Mouse (Mus musculus) frontal cortex, postnatal 14 days (tissue): ENCODE results near the gene Rdh8.

Source experiments
- DNase-seq, 2 experiments: peaks; one replicate each; pipeline ENCODE4 v3.0.0; 2022; ENCODE audit warnings: low spot score in 2 of 2

The Rdh8 gene

DNA sequence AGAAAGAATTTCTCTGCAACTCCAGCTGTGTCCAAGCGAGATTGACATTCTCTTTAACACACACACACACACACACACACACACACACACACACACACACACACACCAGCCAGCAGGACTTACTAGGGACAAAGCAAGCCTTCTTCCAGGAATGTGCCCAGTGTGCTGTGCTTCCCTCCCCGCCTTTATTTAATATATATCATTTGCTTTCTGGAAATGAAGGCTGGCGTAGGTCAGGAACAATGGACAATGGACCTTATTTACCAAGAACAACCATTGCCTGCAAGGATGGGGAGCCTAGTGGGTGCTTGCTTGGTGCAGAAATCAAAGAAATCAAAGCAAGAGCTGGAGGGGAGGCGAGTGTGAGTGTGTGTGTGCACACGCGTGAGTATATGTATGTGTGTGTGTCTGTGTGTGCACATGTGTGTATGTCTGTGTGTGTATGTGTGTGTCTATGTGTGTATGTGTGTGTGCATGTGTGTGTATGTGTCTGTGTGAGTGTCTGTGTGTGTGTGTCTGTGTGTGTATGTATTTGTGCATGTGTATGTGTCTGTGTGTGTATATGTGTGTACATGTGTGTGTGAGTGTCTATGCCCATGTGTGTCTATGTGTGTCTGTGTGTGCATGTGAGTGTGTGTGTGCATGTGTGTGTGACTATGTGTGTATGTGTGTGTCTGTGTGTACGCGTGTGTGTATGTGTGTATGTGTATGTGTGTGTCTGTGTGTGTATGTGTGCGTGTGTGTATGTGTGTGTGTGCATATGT is 19.1 kb downstream of the Rdh8 start:
- no peak for DNase-seq

DNA sequence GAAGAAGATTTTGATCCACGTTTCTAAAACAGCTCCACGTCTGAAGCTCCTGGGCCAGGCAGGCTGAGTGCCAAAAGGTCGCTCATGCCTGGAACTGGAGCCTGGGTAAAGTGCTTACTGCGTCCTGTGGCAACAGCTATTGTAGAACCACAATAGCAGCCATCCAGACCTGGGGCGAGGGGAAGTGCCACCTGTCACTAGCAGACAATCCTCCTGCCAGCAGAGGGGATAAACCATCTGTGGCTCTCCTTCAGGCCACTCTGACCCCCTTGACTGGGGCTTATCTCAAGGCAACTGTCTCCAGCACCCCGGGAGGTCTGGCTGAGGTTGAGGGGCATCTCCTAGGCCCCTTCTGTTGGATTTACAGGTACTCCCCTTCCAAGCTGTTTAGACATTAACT is 20.6 kb downstream of the Rdh8 start:
- DNase-seq: no peak

DNA sequence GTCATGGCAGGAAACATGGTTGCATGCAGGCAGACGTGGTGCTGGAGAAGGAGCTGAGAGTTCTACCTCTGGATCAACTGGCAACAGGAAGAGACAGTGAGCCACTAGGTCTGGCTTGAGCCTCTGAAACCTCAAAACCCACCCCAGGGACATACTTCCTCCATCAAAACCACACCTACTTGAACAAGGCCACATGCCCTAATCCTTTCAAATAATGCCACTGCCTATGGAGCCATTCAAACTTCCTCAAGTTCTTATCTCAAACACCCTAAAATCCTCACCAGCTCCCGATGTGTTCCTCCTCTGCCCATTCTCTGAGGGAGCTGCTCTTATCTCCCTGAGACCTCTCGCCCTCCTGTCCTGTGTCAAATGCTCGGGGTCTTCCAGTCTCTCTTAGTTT is 23.9 kb downstream of the Rdh8 start:
- no peak for DNase-seq

DNA sequence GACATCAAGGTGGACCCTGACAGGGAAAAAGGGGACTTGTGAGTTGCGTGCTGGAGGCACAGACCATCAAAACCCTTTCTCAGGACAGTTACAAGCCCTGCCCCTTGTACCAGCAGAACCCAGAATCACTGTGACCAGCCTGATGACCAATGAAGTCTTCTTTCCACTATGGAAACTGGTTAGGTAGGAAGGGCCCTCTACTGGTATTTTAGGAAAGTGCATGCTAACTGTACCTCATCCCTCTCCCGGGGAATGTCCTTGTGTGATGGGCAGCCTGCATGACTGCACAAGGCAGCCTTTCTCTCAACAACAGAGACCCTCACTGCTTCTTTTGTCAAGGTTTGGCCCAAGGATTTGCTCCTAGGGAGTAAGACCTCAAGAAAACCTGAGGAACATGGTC is 24.4 kb downstream of the Rdh8 start:
- no peak for DNase-seq

DNA sequence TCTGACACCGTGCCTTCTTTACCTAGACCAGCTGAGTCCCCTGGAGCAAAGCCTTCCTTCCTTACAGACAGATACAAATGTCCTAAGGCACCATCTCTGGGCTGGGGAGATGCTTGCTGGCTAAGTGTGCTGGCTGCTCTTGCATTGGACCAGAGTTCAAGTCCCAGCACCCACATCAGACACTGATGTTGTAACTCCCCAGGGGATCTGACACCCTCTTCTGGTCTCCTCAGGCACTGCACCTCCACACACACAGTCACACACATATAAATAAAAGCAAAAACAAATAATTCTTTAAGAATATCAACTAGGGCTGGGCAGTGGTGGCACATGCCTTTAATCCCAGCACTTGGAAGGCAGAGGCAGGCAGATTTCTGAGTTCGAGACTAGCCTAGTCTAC is 31.9 kb downstream of the Rdh8 start:
- DNase-seq: no peak

DNA sequence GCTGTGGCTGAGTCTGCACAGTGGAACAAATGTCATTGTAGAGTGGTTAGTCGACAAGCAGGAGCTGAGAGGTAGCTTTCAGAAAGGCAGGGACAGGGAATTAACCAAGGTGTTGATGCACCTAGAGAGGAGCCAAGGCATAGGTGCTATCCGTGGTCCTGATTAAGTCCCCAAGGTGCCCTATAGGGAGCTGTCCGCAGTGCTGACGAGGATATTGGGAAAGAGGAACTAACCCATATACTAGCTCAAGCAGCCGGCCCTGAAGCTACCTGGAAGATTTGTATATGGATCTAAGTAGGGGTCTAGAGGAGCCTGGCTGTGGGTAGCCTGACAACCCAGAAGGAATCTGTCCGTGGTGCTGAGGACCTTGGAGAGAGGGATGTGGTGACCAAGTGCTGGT is 38.8 kb downstream of the Rdh8 start:
- no peak for DNase-seq

DNA sequence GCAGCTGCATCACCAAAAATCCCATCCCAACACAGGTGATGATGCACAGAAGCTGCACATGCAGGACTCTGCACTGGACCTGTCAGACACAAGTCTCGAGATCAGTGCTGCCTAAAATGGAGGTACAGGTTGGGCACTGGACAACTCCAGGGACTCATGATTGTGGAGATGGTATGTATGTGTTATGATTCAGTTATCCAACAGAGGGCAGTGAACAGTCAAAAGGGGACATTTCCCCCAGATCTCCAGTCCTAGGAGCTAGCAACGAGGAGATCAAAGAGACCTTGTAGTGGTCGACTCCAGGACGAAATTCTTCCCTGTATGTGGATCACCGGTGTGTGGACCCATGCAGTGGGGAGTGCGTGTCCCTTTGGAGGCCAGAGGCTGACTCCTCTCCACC is 41.6 kb downstream of the Rdh8 start:
- no peak for DNase-seq

DNA sequence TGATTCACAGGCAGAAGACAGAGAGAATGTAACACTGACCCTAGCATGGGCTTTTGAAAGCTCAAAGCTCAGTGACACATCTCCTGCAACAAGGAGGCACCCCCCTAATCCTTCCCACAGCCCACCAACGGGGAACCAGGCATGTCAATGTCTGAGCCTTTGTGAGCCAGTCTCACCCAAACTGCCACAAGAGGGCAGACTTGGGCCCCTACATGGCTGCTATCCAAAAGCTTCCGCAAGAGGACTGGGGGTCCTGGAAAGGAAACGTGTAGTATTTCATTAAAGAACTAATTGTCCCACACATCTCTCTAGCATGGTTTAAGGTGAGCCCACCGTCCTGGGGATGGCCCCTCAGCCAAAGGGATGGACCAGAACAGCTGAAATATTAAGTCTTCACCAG is 43.5 kb downstream of the Rdh8 start:
- DNase-seq: no peak

DNA sequence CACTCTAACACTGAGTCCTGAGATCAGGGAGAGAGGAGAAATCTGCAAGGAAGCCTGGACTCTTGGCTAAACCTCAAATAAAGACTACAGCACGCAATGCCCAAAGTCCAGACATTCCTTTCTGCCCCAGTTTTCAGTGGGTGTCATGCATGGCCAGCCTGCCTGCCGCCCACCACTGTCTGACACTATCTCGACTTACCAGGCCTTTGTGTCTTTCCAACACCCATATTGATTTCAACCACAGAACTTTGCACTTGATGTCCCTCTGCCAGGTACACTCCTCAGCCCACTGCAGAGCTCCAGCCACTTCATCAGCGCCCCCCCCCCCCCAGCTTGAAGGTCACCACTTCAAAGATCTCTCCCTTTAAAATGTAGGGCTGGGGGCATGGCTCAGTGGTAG is 43.9 kb downstream of the Rdh8 start:
- no peak for DNase-seq

DNA sequence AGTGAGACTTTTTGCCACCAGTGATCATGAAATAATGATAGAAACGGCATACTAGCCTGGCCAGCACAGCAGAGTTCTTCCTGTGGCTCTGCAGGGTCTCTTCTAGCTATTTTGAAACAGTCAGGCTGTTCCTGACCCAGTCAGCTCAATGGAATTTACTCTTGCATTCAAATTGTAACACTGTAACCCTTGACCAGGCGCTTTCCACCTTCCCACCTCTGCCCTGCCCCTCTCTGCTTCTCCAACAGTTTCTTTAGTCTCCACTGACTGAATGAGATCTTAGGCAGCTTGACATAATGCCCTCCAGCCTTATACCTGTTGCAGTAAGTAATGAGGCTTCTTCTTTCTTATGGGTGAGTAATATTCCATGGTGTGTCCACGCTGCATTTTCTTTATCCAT is 48.6 kb downstream of the Rdh8 start:
- DNase-seq: no peak

DNA sequence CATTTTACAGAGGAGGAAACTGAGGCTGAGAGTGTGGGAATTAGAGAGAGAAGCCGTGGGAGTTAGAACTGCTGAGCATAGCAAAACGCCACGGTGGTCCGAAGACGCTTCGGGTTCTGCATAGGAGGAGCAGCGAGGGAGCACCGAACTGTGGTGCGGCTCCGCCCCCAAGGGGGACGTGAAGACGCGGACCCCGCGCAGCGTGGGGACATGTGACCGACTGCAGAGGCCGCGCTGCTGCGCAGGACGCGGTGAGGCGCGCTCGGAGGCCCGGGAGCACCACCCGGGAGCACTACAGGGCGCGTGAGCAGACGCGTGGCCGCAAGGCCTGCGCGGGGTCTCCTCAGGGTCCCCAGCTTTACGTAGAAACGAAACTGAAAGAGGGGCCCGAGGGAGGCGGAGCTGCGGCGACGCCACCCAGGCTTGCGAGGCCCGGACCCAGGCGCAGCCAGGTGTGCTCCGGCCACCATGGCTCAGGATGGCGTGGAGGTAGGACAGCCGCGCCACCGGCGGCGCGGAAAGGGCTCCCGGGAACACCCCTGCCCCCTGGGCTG is 50.2 kb downstream of the Rdh8 start, which contains the start of gene A230050P20Rik:
TSS of gene A230050P20Rik (plus strand) at position 195 of the 554 bp plus-strand sequence.
- peak; percentile 61 to 69 for DNase-seq

DNA sequence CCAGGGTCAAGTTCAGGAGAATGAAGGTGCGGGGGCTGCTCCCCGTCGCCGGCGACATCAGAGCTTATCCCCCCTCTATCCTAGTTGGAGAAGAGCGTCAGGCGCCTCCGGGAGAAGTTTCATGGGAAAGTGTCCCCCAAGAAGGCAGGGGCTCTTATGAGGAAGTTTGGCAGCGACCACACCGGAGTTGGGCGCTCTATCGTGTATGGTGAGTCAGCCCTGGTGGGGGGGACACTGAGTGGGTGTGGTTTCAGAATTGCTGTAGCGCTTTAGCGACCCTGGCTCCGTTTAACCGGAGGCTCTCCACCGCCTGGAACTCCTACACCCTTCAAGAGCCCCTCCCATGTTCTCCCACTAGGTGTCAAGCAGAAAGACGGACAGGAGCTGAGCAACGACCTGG is 50.9 kb downstream of the Rdh8 start:
- no peak for DNase-seq

DNA sequence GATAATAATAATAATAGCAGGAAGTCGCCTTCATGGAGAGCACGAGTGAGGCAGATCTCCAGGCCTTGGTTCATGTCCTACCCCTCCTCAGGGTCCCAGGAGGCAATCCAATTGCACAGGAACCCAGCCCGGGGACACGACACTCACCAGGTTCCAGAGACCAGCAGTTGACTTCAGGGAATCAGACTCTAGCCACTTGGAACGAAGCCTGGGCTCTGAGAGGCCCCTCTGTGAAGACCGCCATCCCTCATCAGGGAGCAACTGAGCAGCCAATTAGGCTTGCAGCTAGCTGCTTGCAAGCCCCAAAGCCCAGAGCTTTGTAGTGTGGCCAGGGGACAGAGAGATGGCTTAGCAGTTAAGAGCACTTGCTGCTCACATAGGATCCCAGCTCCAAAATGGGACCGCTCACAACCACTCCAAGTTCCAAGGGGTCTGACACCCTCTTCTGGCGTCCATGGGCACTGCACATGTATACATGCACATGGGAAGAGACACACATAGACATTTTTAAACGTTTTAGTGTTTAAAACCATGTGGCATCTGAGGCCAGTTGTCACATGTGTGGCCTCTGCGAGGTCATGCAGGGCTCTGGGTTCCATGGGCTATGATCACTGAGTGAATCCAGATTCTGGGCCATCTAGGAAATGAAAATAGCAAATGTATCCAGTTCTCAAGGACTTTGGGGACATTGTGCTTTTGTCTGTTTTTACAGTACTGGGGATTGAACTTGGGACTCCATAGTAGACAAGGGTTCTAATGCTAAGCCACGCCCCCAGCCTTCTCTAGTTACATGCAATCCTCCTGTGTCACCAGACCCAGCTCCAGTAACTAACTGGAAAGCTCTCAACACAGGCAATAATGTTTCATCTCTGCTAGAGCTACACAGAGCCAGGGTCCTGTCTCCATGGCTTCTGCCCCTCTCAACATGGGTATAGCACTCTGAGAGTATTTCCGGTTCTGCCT is 52.2 kb downstream of the Rdh8 start:
- DNase-seq: no peak

DNA sequence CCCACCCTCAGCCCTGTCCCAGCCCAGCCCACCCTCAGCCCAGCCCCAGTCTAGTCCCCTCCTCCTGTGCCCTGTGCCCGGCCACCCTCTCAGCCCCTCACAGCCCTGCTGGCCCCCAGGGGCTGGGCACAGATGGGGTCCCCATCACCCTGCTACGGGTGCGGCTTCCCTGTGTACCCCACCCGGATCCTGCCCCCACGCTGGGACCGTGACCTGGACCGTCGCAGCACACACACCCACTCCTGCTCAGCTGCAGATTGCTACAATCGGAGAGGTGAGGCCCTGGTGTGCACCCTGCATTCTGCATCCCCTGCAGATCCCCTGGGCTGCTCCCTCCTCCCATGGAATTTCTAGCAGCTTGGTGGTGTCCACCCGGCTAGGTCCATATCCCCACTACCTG is 54.7 kb downstream of the Rdh8 start:
- DNase-seq: no peak

DNA sequence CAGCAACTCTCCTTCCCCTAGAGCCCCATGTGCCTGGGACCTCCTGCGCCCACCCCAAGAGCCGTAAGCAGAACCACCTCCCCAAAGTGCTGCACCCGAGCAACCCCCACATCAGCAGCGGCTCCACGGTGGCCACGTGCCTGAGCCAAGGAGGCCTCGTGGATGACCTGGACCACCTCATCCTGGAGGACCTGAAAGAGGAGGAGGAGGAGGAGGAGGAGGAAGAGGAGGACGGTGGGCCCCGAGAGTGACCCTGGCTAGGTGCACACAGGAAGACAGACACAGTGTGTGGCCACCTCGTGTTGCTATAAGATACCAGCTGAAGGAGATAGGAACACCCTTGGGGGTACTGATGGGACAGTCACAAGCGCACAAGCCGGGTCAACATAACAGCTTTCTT is 55.2 kb downstream of the Rdh8 start:
- DNase-seq: no peak

DNA sequence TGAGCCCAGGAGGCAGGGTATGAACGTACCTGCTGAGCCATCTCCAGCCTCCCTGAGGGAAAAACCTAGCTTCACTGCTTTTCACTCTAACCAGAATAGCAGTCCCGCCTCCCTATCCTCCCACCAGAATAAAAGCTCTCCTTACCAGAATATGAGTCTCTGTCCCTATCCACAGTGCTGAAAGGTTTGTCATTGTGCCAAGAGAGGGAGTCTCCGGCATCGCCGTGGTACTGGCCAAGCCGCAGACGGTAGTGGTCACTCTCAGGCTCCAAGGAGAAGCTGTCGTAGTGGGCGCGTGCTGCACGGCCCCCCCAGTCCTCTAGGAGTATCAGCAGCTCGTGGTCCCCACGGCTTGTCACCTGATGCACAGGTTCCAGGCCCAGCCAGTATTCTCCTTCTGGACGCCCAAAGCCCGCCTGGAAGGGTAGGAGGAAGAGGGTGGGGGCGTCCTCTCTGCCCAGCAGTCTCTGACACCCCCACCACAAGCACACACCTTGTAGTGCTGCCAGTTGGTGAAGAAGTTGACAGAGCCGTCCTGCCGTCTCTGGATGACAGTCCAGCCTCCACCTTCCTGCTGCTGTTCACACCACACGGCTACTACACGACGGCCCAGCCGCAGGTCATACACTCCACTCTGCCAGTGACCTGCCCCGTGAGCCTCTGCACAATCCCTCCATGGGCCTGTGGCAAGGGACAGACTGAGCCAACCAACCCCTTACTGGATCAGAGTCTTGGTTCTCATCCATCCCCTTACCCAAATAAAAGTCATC is 56.9 kb downstream of the Rdh8 start:
- DNase-seq: no peak
